Mouse (Mus musculus) midbrain, embryonic 12.5 days (tissue): ENCODE measurements around the gene Kif2b. TPM values are rescaled to one million over a fixed set of nuclear protein-coding genes. Genes with fewer than 3 reads are reported as not detected.

Source experiments
- ATAC-seq: fragments of 200-750 bp; cut with Nextera tagmentation; 2 replicates; pipeline ENCODE4 v1.8.0; 2017; ENCODE audit warnings: low read depth, moderate TSS enrichment, moderate library complexity; ENCODE audit not compliant: low FRiP score
- H3K27ac ChIP-seq: fragments of 300-500 bp; sonication (generic); replicated peaks from 2 replicates; pipeline ENCODE4 v1.5.1; 2016; ENCODE audit warnings: mild to moderate bottlenecking
- H3K27me3 ChIP-seq: fragments of 300-500 bp; sonication (generic); 2 replicates; pipeline ENCODE4 v1.6.1; 2016; ENCODE audit warnings: mild to moderate bottlenecking
- H3K36me3 ChIP-seq: fragments of 300-500 bp; sonication (generic); 2 replicates; pipeline ENCODE4 v1.6.1; 2016
- H3K4me1 ChIP-seq: fragments of 300-500 bp; sonication (generic); 2 replicates; pipeline ENCODE4 v1.6.1; 2016
- H3K4me2 ChIP-seq: fragments of 300-500 bp; sonication (generic); replicated peaks from 2 replicates; pipeline ENCODE4 v1.6.1; 2016; ENCODE audit warnings: mild to moderate bottlenecking, moderate library complexity
- H3K4me3 ChIP-seq: fragments of 300-500 bp; sonication (generic); 2 replicates; pipeline ENCODE4 v1.5.1; 2016; ENCODE audit warnings: mild to moderate bottlenecking
- H3K9ac ChIP-seq: fragments of 300-500 bp; sonication (generic); replicated peaks from 2 replicates; pipeline ENCODE4 v1.6.1; 2016; ENCODE audit warnings: mild to moderate bottlenecking, moderate library complexity
- H3K9me3 ChIP-seq: fragments of 300-500 bp; sonication (generic); 2 replicates; pipeline ENCODE4 v1.6.1; 2016; ENCODE audit warnings: mild to moderate bottlenecking
- WGBS: fragments of 180-500 bp; shearing (Covaris S2); methylation state at CpG from one replicate; pipeline ENCODE4 v1.1.7; 2016; 5-methylcytosine and 5-hydroxymethylcytosine counted together
- polyA plus RNA-seq: library from polyadenylated mRNA; unstranded; fragments of >200 nt; fragmentation: Nextera tagmentation; extraction: Ambion mirVana; gene quantifications from 2 replicates; pipeline ENCODE4 v1.2.1, GENCODE M21; 2016

Kif2b gene
- not detected in 2 replicates for polyA plus RNA-seq

- H3K9ac ChIP-seq, result no peak within 1 kb of the TSS
- ATAC-seq, result no peak
- 90% methylated on average over 9 of the region's 9 CpGs for WGBS
Observed at GRCm38 (mm10) chr11:91577317-91577716, at the start of gene Kif2b. Kif2b (minus strand) TSS chr11:91577558.

GRCm38 (mm10) chr11:91593088-91593487, 15.7 kb upstream of the Kif2b start:
- H3K36me3 ChIP-seq, result no peaks in the 10 kb centered on the region
- H3K9me3 ChIP-seq, result no peaks in the 10 kb centered on the region
- ATAC-seq, result no peak
- 86% methylated on average over 3 of the region's 3 CpGs for WGBS
- no peak overlapping the region for H3K4me3 ChIP-seq
- no peak overlapping the region for H3K27ac ChIP-seq
- H3K4me2 ChIP-seq, result no peak overlapping the region
- H3K27me3 ChIP-seq, result no peaks in the 10 kb centered on the region
- H3K9ac ChIP-seq, result no peak overlapping the region
- H3K4me1 ChIP-seq, result no peaks in the 10 kb centered on the region

More at GRCm38 (mm10) chr11:91577317-91577716, at the start of gene Kif2b:
- no peaks in the 10 kb centered on the region for H3K27me3 ChIP-seq
- H3K4me1 ChIP-seq, result no peaks in the 10 kb centered on the region
- no peaks in the 10 kb centered on the region for H3K9me3 ChIP-seq
- H3K4me3 ChIP-seq, result no peak within 1 kb of the TSS
- H3K27ac ChIP-seq, result no peak within 1 kb of the TSS
- no peak within 1 kb of the TSS for H3K4me2 ChIP-seq
- no peaks in the 10 kb centered on the region for H3K36me3 ChIP-seq

GRCm38 (mm10) chr11:91576856-91577255, 502 bp downstream of the Kif2b start:
- no peaks in the 10 kb centered on the region for H3K4me1 ChIP-seq
- 88% methylated on average over 19 of the region's 19 CpGs for WGBS
- H3K9ac ChIP-seq, result no peak overlapping the region
- no peak overlapping the region for H3K4me2 ChIP-seq
- H3K36me3 ChIP-seq, result no peaks in the 10 kb centered on the region
- no peak for ATAC-seq
- H3K9me3 ChIP-seq, result no peaks in the 10 kb centered on the region
- H3K4me3 ChIP-seq, result no peak overlapping the region
- no peak overlapping the region for H3K27ac ChIP-seq
- H3K27me3 ChIP-seq, result no peaks in the 10 kb centered on the region

- Histone ChIP-seq H3K4me1 (no peaks in the 10 kb centered on the region), H3K27me3 (no peaks in the 10 kb centered on the region), H3K27ac (no peak overlapping the region), H3K4me2 (no peak overlapping the region), H3K9me3 (no peaks in the 10 kb centered on the region), H3K4me3 (no peak overlapping the region), H3K36me3 (no peaks in the 10 kb centered on the region), H3K9ac (no peak overlapping the region)
- no peak for ATAC-seq
- WGBS, result 95% methylated on average over 8 of the region's 8 CpGs
Observed at GRCm38 (mm10) chr11:91575406-91575805, 2.0 kb downstream of the Kif2b start.

GRCm38 (mm10) chr11:91574477-91574876, 2.9 kb downstream of the Kif2b start:
- Histone ChIP-seq H3K4me3 (no peak overlapping the region), H3K4me1 (no peaks in the 10 kb centered on the region), H3K36me3 (no peaks in the 10 kb centered on the region), H3K4me2 (no peak overlapping the region), H3K27me3 (no peaks in the 10 kb centered on the region), H3K27ac (no peak overlapping the region), H3K9me3 (no peaks in the 10 kb centered on the region), H3K9ac (no peak overlapping the region)
- ATAC-seq, result no peak
- 73% methylated on average over 3 of the region's 3 CpGs for WGBS

GRCm38 (mm10) chr11:91530737-91531136, 46.6 kb downstream of the Kif2b start:
- no peak overlapping the region for H3K9ac ChIP-seq
- WGBS, result 74% methylated on average over 4 of the region's 4 CpGs
- H3K27ac ChIP-seq, result no peak overlapping the region
- H3K36me3 ChIP-seq, result no peaks in the 10 kb centered on the region
- no peaks in the 10 kb centered on the region for H3K4me1 ChIP-seq
- H3K9me3 ChIP-seq, result no peaks in the 10 kb centered on the region
- H3K4me2 ChIP-seq, result no peak overlapping the region
- no peak overlapping the region for H3K4me3 ChIP-seq
- H3K27me3 ChIP-seq, result no peaks in the 10 kb centered on the region
- no peak for ATAC-seq
